Mouse (Mus musculus) E14TG2a.4 (cell line): Measurements from ENCODE around the gene Fyn.

Experiments
- CTCF ChIP-seq: conservative IDR thresholded peaks from 2 replicates; pipeline ENCODE4 v1.5.1; 2014; ENCODE audit warnings: low read length
- POU5F1 ChIP-seq: IDR thresholded peaks from 2 replicates; pipeline ENCODE4 v1.6.1; 2014; ENCODE audit warnings: low read length, borderline replicate concordance

- TF ChIP-seq CTCF = no peak
- TF ChIP-seq POU5F1 = no peak
Observed at GRCm38 (mm10) chr10:39563552-39564223, 195.0 kb downstream of the Fyn start.
